Mouse (Mus musculus): ENCODE data around the gene Rpl13.

The Rpl13 gene

GRCm38 (mm10) chr8:123150737-123151171 lies 48.6 kb downstream of the Rpl13 start:
- ATAC-seq (ENCODE audit: low TSS enrichment), result peak; percentile 57; the same call in 1 of the 2 replicates
